Mouse (Mus musculus): ENCODE data around the gene Fnip2. TPM values are rescaled to one million over a fixed set of nuclear protein-coding genes. Genes with fewer than 3 reads are reported as not detected.
A peak's percentile ranks its signal among the peaks of the same experiment; 100 is the strongest.

Gene Fnip2
- polyA plus RNA-seq (2014; fragmentation: Nextera tagmentation; extraction: Ambion mirVana), result 4.0 and 5.9 TPM in 2 replicates

- Histone ChIP-seq H3K27ac (ENCODE audit: low read depth) (peak within 1 kb of the TSS; percentile 57), H3K9ac (ENCODE audit: low read length) (peak within 1 kb of the TSS; percentile 79), H3K4me1 (replicated peaks; ENCODE audit: control insufficient read depth, insufficient read depth, low read length) (0 out of 2 replicates have a peak, but pooled peaks cover 9% of the 10 kb centered on the region), H3K27me3 (replicated peaks; ENCODE audit: control insufficient read depth, insufficient read depth, low read length) (no peaks in the 10 kb centered on the region), H3K9me3 (ENCODE audit: control insufficient read depth, low read length) (no peaks in the 10 kb centered on the region), H3K4me2 (ENCODE audit: low read length) (peak within 1 kb of the TSS; percentile 82), H3K36me3 (ENCODE audit: control insufficient read depth, insufficient read depth, low read length) (no peaks in the 10 kb centered on the region), H3K4me3 (ENCODE audit: low read depth, low read length) (peak within 1 kb of the TSS; percentile 67)
- under 1% methylated on average over 55 of the region's 55 CpGs for WGBS
- peak; percentile 95 for DNase-seq (ENCODE audit: low spot score)
- ATAC-seq (replicated peaks; ENCODE audit: low FRiP score, low TSS enrichment, low read depth), result peak; percentile 96
Observed at GRCm38 (mm10) chr3:79567703-79568362, at the start of gene Fnip2. TSS of gene Fnip2 (minus strand) at chr3:79567796.

DNA sequence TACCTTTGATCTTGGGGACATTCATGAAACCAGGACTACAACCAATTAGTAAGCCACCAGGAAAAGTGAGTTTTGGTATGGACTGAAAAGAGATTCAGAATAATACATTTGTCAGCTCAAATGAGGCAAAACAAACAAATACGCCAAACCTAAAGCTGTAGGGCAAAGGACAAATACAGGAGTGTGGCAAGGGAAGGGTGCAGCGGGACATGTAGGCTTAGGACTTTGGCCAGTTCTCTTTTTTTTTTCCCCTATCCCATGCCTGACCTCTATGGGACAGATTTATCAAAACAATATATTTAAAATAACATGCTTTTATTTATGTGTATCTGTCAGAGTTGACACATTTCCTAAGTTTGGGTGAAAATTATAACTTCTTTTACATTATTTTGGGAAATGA lies 42.3 kb upstream of the Fnip2 start:
- DNase-seq (ENCODE audit: low spot score), result no peak
- H3K9me3 ChIP-seq (ENCODE audit: control insufficient read depth, low read length), result no peaks in the 10 kb centered on the region
- no peaks in the 10 kb centered on the region for H3K4me1 ChIP-seq (replicated peaks; ENCODE audit: control insufficient read depth, insufficient read depth, low read length)
- no peaks in the 10 kb centered on the region for H3K27me3 ChIP-seq (replicated peaks; ENCODE audit: control insufficient read depth, insufficient read depth, low read length)
- no peak for ATAC-seq (replicated peaks; ENCODE audit: low FRiP score, low TSS enrichment, low read depth)
- H3K4me2 ChIP-seq (ENCODE audit: low read length), result no peak overlapping the region
- no peak overlapping the region for H3K27ac ChIP-seq (ENCODE audit: low read depth)
- H3K9ac ChIP-seq (ENCODE audit: low read length), result no peak overlapping the region
- 94% methylated on average over 2 of the region's 2 CpGs for WGBS
- peaks cover 67% of the 10 kb centered on the region for H3K36me3 ChIP-seq (ENCODE audit: control insufficient read depth, insufficient read depth, low read length)
- no peak overlapping the region for H3K4me3 ChIP-seq (ENCODE audit: low read depth, low read length)

GRCm38 (mm10) chr3:79595468-79595867 lies 27.9 kb upstream of the Fnip2 start:
- ATAC-seq (replicated peaks; ENCODE audit: low FRiP score, low TSS enrichment, low read depth), result no peak
- H3K9ac ChIP-seq (ENCODE audit: low read length), result no peak overlapping the region

DNA sequence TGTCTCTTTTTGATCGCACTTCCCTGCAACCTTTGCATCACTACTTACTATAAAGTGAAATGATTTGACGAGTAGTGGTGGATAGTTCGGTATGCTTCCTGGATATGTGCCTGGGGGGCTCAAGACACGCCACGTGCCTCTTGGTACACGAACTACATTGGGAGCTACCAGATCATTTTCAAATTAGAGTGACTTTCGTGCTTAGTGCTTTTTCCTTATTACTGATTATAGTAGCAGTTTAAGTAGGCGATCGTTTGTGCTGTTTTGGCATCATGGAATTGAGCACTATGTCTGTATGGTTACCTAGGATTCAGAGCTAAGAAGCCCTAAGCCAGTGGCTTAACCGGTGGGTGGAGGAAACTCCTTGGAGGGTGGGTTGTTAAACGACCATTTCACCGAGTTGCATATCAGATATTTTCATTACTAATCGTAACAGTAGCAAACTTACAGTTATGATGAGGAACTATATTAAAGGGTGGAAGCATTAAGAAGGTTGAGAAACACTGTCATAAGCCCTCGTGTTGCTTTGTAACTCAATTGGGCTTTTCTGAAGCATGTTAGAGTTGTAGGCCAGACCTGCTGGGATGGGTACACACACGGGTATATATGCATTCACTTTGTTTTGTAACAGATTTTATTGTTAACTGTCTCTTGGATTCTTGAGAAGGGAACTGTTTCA lies 24.3 kb upstream of the Fnip2 start:
- H3K4me3 ChIP-seq (ENCODE audit: low read depth, low read length), result peak overlapping the region; percentile 92
- no peaks in the 10 kb centered on the region for H3K9me3 ChIP-seq (ENCODE audit: control insufficient read depth, low read length)
- peak overlapping the region; percentile 94 for H3K9ac ChIP-seq (ENCODE audit: low read length)
- peak overlapping the region; percentile 85 for H3K27ac ChIP-seq (ENCODE audit: low read depth)
- DNase-seq (ENCODE audit: low spot score) (no peak), ATAC-seq (replicated peaks; ENCODE audit: low FRiP score, low TSS enrichment, low read depth) (no peak)
- WGBS, result 4% methylated on average over 15 of the region's 15 CpGs
- H3K4me2 ChIP-seq (ENCODE audit: low read length), result peak overlapping the region; percentile 86
- H3K4me1 ChIP-seq (replicated peaks; ENCODE audit: control insufficient read depth, insufficient read depth, low read length), result peaks cover 10% of the 10 kb centered on the region; the same call in 1 of the 2 replicates
- H3K27me3 ChIP-seq (replicated peaks; ENCODE audit: control insufficient read depth, insufficient read depth, low read length), result no peaks in the 10 kb centered on the region
- H3K36me3 ChIP-seq (ENCODE audit: control insufficient read depth, insufficient read depth, low read length), result peaks cover 36% of the 10 kb centered on the region

More at GRCm38 (mm10) chr3:79595468-79595867, 27.9 kb upstream of the Fnip2 start:
- WGBS, result 93% methylated on average over 7 of the region's 7 CpGs
- H3K4me2 ChIP-seq (ENCODE audit: low read length), result no peak overlapping the region
- H3K4me3 ChIP-seq (ENCODE audit: low read depth, low read length), result no peak overlapping the region
- peaks cover 10% of the 10 kb centered on the region; the same call in 1 of the 2 replicates for H3K4me1 ChIP-seq (replicated peaks; ENCODE audit: control insufficient read depth, insufficient read depth, low read length)
- no peaks in the 10 kb centered on the region for H3K9me3 ChIP-seq (ENCODE audit: control insufficient read depth, low read length)
- H3K27me3 ChIP-seq (replicated peaks; ENCODE audit: control insufficient read depth, insufficient read depth, low read length), result no peaks in the 10 kb centered on the region
- no peak for DNase-seq (ENCODE audit: low spot score)
- peaks cover 69% of the 10 kb centered on the region for H3K36me3 ChIP-seq (ENCODE audit: control insufficient read depth, insufficient read depth, low read length)
- no peak overlapping the region for H3K27ac ChIP-seq (ENCODE audit: low read depth)

GRCm38 (mm10) chr3:79590863-79591792 lies 23.5 kb upstream of the Fnip2 start, which contains the start of gene Ppid:
TSS of gene Ppid (plus strand) at chr3:79591342.
- no peaks in the 10 kb centered on the region for H3K9me3 ChIP-seq (ENCODE audit: control insufficient read depth, low read length)
- peak within 1 kb of the TSS; percentile 86 for H3K4me2 ChIP-seq (ENCODE audit: low read length)

DNA sequence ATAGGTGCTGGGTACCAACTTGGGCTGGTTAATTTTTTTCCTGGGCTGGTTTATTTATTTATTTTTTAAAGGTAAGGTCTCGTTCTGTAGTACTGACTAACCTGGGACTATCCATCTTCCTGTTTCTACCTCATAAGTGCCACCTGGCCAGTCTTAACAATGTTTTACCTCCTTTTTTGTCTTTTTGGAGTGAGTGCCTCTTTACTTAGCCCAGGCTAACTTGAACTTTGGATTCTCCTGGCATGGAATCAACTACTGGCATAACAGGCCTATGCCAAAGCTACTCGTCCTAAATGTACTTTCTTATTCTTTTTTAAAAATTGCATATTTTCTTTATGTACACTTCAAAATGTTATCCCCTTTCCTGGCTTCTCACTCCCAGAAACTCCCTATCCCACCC lies 22.1 kb upstream of the Fnip2 start:
- no peak overlapping the region for H3K4me2 ChIP-seq (ENCODE audit: low read length)
- 85% methylated on average over 2 of the region's 2 CpGs for WGBS
- no peaks in the 10 kb centered on the region for H3K9me3 ChIP-seq (ENCODE audit: control insufficient read depth, low read length)
- H3K27ac ChIP-seq (ENCODE audit: low read depth), result no peak overlapping the region
- H3K4me1 ChIP-seq (replicated peaks; ENCODE audit: control insufficient read depth, insufficient read depth, low read length), result peaks cover 10% of the 10 kb centered on the region; the same call in 1 of the 2 replicates
- H3K27me3 ChIP-seq (replicated peaks; ENCODE audit: control insufficient read depth, insufficient read depth, low read length), result no peaks in the 10 kb centered on the region
- no peak for ATAC-seq (replicated peaks; ENCODE audit: low FRiP score, low TSS enrichment, low read depth)
- peaks cover 13% of the 10 kb centered on the region for H3K36me3 ChIP-seq (ENCODE audit: control insufficient read depth, insufficient read depth, low read length)
- H3K4me3 ChIP-seq (ENCODE audit: low read depth, low read length), result no peak overlapping the region
- H3K9ac ChIP-seq (ENCODE audit: low read length), result no peak overlapping the region
- no peak for DNase-seq (ENCODE audit: low spot score)

More at GRCm38 (mm10) chr3:79590863-79591792, 23.5 kb upstream of the Fnip2 start, which contains the start of gene Ppid:
- peak; percentile 92 for DNase-seq (ENCODE audit: low spot score)
- WGBS, result 2% methylated on average over 63 of the region's 63 CpGs
- Histone ChIP-seq H3K4me3 (ENCODE audit: low read depth, low read length) (peak within 1 kb of the TSS; percentile 92), H3K27ac (ENCODE audit: low read depth) (peak within 1 kb of the TSS; percentile 85), H3K36me3 (ENCODE audit: control insufficient read depth, insufficient read depth, low read length) (peaks cover 28% of the 10 kb centered on the region), H3K27me3 (replicated peaks; ENCODE audit: control insufficient read depth, insufficient read depth, low read length) (no peaks in the 10 kb centered on the region), H3K4me1 (replicated peaks; ENCODE audit: control insufficient read depth, insufficient read depth, low read length) (peaks cover 10% of the 10 kb centered on the region; the same call in 1 of the 2 replicates), H3K9ac (ENCODE audit: low read length) (peak within 1 kb of the TSS; percentile 94)
- ATAC-seq (replicated peaks; ENCODE audit: low FRiP score, low TSS enrichment, low read depth), result peak; percentile 89

DNA sequence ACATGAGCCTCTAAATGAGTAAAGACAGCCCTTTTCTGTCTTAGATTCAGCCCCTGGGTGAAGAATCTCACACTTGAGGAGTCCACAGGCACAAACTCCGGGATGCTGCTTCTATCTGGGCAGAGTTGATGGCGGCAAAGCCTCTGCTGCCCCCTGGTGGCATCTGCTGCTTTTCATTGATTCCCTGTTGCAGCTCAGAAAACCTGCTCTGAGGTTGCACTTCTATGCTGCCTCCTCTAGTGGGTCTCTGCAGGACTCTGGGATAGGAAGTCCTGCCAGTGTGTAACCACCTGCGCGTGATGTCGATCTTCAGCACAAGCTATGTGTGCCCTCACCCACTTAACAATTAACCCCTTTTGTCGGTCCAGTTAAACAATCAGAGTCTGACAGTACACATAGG lies 19.2 kb upstream of the Fnip2 start:
- no peak overlapping the region for H3K4me3 ChIP-seq (ENCODE audit: low read depth, low read length)
- H3K9ac ChIP-seq (ENCODE audit: low read length), result no peak overlapping the region
- no peak overlapping the region for H3K27ac ChIP-seq (ENCODE audit: low read depth)
- no peaks in the 10 kb centered on the region for H3K27me3 ChIP-seq (replicated peaks; ENCODE audit: control insufficient read depth, insufficient read depth, low read length)
- DNase-seq (ENCODE audit: low spot score) (peak; percentile 96), ATAC-seq (replicated peaks; ENCODE audit: low FRiP score, low TSS enrichment, low read depth) (peak; percentile 67)
- 5% methylated on average over 6 of the region's 6 CpGs for WGBS
- H3K4me2 ChIP-seq (ENCODE audit: low read length), result no peak overlapping the region
- no peaks in the 10 kb centered on the region for H3K36me3 ChIP-seq (ENCODE audit: control insufficient read depth, insufficient read depth, low read length)
- H3K4me1 ChIP-seq (replicated peaks; ENCODE audit: control insufficient read depth, insufficient read depth, low read length), result no peaks in the 10 kb centered on the region
- H3K9me3 ChIP-seq (ENCODE audit: control insufficient read depth, low read length), result no peaks in the 10 kb centered on the region

All from intestine, embryonic 14.5 days (tissue).